Mouse (Mus musculus): ENCODE measurements around the gene Rapsn. TPM values are rescaled to one million over a fixed set of nuclear protein-coding genes. Genes with fewer than 3 reads are reported as not detected.

Rapsn gene
- total RNA-seq, 4 experiments from 2014 or later: 28.6 to 33.9 (median 30.9) TPM

DNA sequence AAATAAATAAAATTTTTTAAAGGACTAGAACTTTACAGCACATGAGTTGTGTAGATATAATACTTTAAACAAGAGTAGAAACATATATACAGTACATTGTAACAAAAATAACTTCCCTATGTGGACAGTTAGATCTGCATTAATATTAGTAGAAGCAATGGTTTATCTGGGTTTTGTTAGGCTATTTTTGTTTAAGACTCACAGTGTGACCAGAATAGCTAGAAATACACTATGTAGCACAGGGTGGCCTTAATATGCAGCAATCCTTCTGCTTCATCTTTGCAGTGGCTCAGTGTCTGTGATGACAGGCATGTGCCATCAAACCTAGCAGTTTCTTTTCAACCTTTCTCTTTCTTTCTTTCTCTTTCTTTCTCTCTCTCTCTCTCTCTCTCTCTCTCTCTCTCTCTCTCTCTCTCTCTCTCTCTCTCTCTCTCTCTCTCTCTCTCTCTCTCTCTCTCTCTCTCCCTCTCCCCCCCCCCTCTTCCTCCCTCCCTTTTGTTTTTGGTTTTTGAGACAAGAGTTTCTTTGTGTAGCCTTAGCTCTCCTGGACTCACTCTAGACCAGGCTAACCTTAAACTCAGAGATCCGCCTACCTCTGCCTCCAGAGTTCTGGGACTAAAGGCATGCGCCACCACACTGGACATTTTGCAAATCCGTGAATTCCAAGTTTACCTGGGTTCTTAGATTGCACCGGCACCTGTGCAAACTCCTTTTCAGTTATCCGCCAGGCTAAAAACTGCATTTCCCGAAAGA lies 17.9 kb downstream of the Rapsn start:
- DNase-seq (ENCODE audit: low spot score in 2 of 2): no peak

DNA sequence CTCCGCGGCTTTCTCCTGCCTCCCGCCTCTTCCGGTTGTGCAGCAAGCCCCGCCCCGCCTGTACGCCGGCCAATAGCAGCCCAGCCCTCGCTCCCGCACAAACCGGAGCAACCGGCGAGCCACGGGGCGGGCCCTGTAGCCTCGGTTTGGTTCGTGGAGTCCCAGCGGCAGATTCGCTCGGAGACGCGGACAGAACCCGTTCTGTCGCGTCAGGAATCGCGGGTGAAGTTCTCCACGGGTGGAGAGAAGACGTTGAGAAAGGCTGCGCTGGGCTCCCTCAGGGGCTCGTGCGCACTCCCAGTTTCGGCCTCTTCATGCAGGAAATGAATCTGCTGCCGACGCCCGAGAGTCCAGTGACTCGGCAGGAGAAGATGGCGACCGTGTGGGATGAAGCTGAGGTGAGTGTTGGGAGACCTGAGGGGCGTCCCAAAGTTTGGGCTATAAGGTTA lies 18.5 kb downstream of the Rapsn start, which contains the start of gene Psmc3:
Gene Psmc3, plus strand, starts transcription at position 76 of the 449 bp plus-strand sequence.
- DNase-seq (ENCODE audit: low spot score in 2 of 2): peak; percentile 95 to 96

- DNase-seq (ENCODE audit: low spot score in 2 of 2): no peak
Measured at GRCm38 (mm10) chr2:91058435-91058834, 23.0 kb downstream of the Rapsn start.

- no peak for DNase-seq (ENCODE audit: low spot score in 2 of 2)
Measured at GRCm38 (mm10) chr2:91059376-91059775, 24.0 kb downstream of the Rapsn start.

GRCm38 (mm10) chr2:91060544-91061355 lies 25.3 kb downstream of the Rapsn start:
- no peak for DNase-seq (ENCODE audit: low spot score in 2 of 2)

GRCm38 (mm10) chr2:91061849-91062481 lies 26.5 kb downstream of the Rapsn start:
- no peak for DNase-seq (ENCODE audit: low spot score in 2 of 2)

- no peak for DNase-seq (ENCODE audit: low spot score in 2 of 2)
Measured at GRCm38 (mm10) chr2:91062779-91063606, 27.6 kb downstream of the Rapsn start.

DNA sequence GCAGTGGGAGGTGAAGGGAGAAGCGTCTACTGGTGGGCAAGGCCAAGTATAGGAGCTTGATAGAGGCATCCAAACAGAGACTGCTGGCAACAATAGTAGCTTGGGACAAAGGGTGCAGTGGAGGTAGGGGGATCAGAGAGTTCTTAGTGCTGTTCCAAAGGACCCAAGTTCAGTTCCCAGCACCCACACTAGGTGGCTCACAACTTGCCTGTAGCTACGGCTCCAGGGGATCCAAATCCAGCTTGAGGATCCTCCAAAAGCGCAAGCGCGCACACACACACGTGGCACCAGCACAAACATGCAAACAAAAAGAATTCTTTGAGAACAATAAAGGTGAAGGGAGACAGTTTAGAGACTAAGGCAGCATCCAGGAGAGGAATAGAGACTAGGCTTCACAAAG lies 28.8 kb downstream of the Rapsn start:
- no peak for DNase-seq (ENCODE audit: low spot score in 2 of 2)

DNA sequence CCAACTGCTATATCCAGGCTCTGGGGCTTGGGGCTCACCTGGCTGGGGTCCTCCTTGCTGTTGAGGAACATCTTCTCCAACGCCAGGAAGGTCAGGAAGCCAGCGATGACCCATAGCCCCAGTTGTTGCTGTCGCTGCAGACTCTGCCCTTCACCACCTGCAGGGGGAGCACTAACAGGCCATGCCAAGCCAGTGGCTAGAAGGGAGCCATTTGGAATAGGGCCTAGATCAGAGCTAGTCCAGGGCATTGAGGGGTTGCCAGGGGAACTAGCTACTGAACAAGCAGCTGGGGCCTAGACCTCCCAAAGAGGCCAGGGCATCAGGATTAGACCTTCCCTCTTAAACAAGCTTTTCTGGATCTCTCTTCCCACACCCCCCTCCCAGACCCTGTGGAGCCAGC lies 30.1 kb downstream of the Rapsn start:
- peak in 1 of 2 experiments; percentile 45 for DNase-seq (ENCODE audit: low spot score in 2 of 2)

DNA sequence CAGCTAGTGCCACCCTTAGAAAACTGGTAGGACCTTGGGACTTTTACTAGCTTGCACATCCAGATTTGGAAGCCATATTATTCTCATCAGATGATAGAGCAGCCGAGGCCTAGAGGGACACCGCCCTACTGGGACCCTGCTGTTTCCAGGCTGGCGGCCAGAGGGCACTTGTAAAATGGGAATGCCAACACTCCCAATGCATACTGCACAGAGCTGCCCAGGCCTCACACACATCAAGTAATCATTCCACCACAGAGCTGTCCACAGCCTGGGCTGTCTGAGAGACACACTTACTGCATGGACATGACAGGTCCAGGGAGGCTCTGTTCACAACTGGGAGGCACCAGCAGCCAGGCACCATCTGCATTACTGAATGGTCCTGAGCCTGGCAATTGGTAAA lies 31.0 kb downstream of the Rapsn start:
- no peak for DNase-seq (ENCODE audit: low spot score in 2 of 2)

GRCm38 (mm10) chr2:91068162-91068871 lies 32.9 kb downstream of the Rapsn start:
- DNase-seq (ENCODE audit: low spot score in 2 of 2): no peak

DNA sequence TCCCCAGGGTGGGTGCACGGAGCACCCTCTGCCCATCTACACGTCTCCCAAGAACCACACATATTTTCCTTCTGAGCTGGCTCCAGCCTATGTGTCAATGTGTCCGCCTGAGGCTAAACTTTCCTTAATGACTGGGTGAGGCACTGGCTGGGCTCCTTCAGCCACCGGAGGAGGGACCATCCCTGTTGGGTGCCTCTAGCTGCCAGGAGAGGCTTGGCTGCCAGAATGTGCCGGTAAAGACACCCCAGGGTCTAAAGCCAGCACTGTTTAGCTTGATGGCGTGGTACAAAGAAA lies 33.4 kb downstream of the Rapsn start:
- no peak for DNase-seq (ENCODE audit: low spot score in 2 of 2)

GRCm38 (mm10) chr2:91069306-91070000 lies 34.0 kb downstream of the Rapsn start:
- no peak for DNase-seq (ENCODE audit: low spot score in 2 of 2)

GRCm38 (mm10) chr2:91070076-91070800 lies 34.8 kb downstream of the Rapsn start, which contains the start of gene Slc39a13:
TSS of gene Slc39a13 (minus strand) at chr2:91070417.
- peak; percentile 95 to 96 for DNase-seq (ENCODE audit: low spot score in 2 of 2)

DNA sequence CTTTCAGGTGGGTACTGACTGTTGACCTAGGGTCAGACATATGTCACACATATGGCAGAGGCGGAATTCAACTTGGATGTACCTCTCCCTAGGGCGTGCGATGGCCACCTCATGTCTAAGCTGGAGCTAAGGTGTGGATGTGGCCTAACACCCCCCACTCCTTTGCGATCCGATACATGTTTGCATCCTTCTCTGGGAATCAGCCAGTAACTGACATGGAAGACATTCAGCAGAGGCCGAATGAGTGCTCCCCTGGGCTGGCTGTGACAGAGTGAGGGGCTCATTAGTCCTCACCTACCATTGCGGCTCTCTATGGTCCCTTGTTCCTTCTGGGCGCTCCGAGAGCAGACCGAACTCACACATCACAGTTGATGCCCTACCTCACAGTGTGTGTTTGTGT lies 35.6 kb downstream of the Rapsn start:
- no peak for DNase-seq (ENCODE audit: low spot score in 2 of 2)

GRCm38 (mm10) chr2:91072092-91072491 lies 36.7 kb downstream of the Rapsn start:
- no peak for DNase-seq (ENCODE audit: low spot score in 2 of 2)

- DNase-seq (ENCODE audit: low spot score in 2 of 2): no peak
Measured at GRCm38 (mm10) chr2:91077957-91078313, 42.5 kb downstream of the Rapsn start.

GRCm38 (mm10) chr2:91078314-91079025 lies 43.0 kb downstream of the Rapsn start:
- DNase-seq (ENCODE audit: low spot score in 2 of 2): no peak

DNA sequence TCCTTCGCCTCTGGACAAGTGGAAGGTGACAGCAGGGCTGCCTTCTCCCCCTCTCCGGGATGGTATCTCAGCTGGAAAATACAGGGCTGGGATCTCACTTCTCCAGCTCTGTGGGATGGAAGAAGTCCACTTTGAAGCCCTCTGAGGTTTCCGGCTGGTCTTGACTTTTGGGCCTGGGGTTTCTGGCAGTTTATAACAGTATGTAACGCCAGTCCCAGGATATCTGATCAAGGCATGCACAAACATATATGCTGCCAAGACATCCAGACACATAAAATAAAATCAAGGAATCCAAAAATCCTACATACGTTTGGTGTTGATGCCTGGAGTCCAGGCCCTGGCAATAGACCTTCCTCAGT lies 43.6 kb downstream of the Rapsn start:
- DNase-seq (ENCODE audit: low spot score in 2 of 2): no peak

All from gastrocnemius, adult 8-10 months (tissue).